Mouse (Mus musculus): ENCODE data around the gene Gpr160.
A peak's percentile ranks its signal among the peaks of the same experiment; 100 is the strongest.
"Not testable (repeated sequence)": the region's sequence is repeated elsewhere in the genome, so short reads cannot be mapped to it uniquely, and the experiment has no call there.

Gene Gpr160

GRCm38 (mm10) chr3:30855604-30856458, at the start of gene Gpr160:
Gene Gpr160, plus strand, starts transcription at chr3:30855950.
- peak; percentile 39 for DNase-seq (ENCODE audit: low spot score)

GRCm38 (mm10) chr3:30812881-30813280, 42.9 kb upstream of the Gpr160 start:
- no peak for DNase-seq (ENCODE audit: low spot score)

GRCm38 (mm10) chr3:30818630-30819125, 37.1 kb upstream of the Gpr160 start:
- DNase-seq (ENCODE audit: low spot score), result no peak

GRCm38 (mm10) chr3:30822163-30822562, 33.6 kb upstream of the Gpr160 start:
- DNase-seq (ENCODE audit: low spot score), result no peak

GRCm38 (mm10) chr3:30826069-30826468, 29.7 kb upstream of the Gpr160 start:
- no peak for DNase-seq (ENCODE audit: low spot score)

- no peak for DNase-seq (ENCODE audit: low spot score)
Measured at GRCm38 (mm10) chr3:30831848-30832606, 23.7 kb upstream of the Gpr160 start.

GRCm38 (mm10) chr3:30833254-30833653, 22.5 kb upstream of the Gpr160 start:
- DNase-seq (ENCODE audit: low spot score), result no peak

GRCm38 (mm10) chr3:30845755-30846154, 10.0 kb upstream of the Gpr160 start:
- no peak for DNase-seq (ENCODE audit: low spot score)

GRCm38 (mm10) chr3:30847413-30847812, 8.3 kb upstream of the Gpr160 start:
- no peak for DNase-seq (ENCODE audit: low spot score)

GRCm38 (mm10) chr3:30851422-30851821, 4.3 kb upstream of the Gpr160 start:
- DNase-seq (ENCODE audit: low spot score), result no peak

- no peak for DNase-seq (ENCODE audit: low spot score)
Measured at GRCm38 (mm10) chr3:30853596-30853995, 2.2 kb upstream of the Gpr160 start.

- not testable (repeated sequence) for DNase-seq (ENCODE audit: low spot score)
Measured at GRCm38 (mm10) chr3:30859599-30859998, 3.8 kb downstream of the Gpr160 start.

- no peak for DNase-seq (ENCODE audit: low spot score)
Measured at GRCm38 (mm10) chr3:30860705-30861104, 5.0 kb downstream of the Gpr160 start.

- DNase-seq (ENCODE audit: low spot score), result no peak
Measured at GRCm38 (mm10) chr3:30863712-30864435, 8.1 kb downstream of the Gpr160 start.

- no peak for DNase-seq (ENCODE audit: low spot score)
Measured at GRCm38 (mm10) chr3:30864640-30865039, 8.9 kb downstream of the Gpr160 start.

- no peak for DNase-seq (ENCODE audit: low spot score)
Measured at GRCm38 (mm10) chr3:30868176-30868575, 12.4 kb downstream of the Gpr160 start.

GRCm38 (mm10) chr3:30868625-30869024, 12.9 kb downstream of the Gpr160 start:
- DNase-seq (ENCODE audit: low spot score), result no peak

- no peak for DNase-seq (ENCODE audit: low spot score)
Measured at GRCm38 (mm10) chr3:30869995-30870394, 14.2 kb downstream of the Gpr160 start.

- DNase-seq (ENCODE audit: low spot score), result no peak
Measured at GRCm38 (mm10) chr3:30876709-30877108, 21.0 kb downstream of the Gpr160 start.

- DNase-seq (ENCODE audit: low spot score), result no peak
Measured at GRCm38 (mm10) chr3:30887449-30887848, 31.7 kb downstream of the Gpr160 start.

- DNase-seq (ENCODE audit: low spot score), result no peak
Measured at GRCm38 (mm10) chr3:30889014-30889413, 33.3 kb downstream of the Gpr160 start.

- no peak for DNase-seq (ENCODE audit: low spot score)
Measured at GRCm38 (mm10) chr3:30896721-30897120, 41.0 kb downstream of the Gpr160 start.

All from left cerebral cortex, adult 11 months (tissue).